Mouse (Mus musculus) kidney, adult 2 months (tissue): ENCODE measurements around the gene Srsf1.

ENCODE experiments used
- CTCF ChIP-seq: fragments of 200-500 bp; conservative IDR thresholded peaks from 2 replicates; pipeline ENCODE4 v1.5.1; 2011; ENCODE audit warnings: low read depth, mild to moderate bottlenecking, control low read depth, low read length, moderate library complexity, mixed read lengths; ENCODE audit not compliant: insufficient read depth, insufficient read length
- POLR2A ChIP-seq: fragments of 200-500 bp; IDR thresholded peaks from one replicate; pipeline ENCODE4 v1.6.1; 2011; ENCODE audit warnings: low read depth, low read length, control low read depth

GRCm38 (mm10) chr11:88045878-88046277 is 1.3 kb upstream of the Srsf1 start:
- TF ChIP-seq CTCF (no peak), POLR2A (no peak)
